Mouse (Mus musculus) heart, embryonic 10.5 days (tissue): ENCODE data around the gene Gm45902. TPM values are rescaled to one million over a fixed set of nuclear protein-coding genes. Genes with fewer than 3 reads are reported as not detected.

Source experiments
- DNase-seq: peaks from one replicate; pipeline ENCODE4 v3.0.0-alpha.2; 2017; ENCODE audit warnings: low spot score
- H3K27ac ChIP-seq: fragments of 300-500 bp; sonication (generic); 2 replicates; pipeline ENCODE4 v1.5.1; 2016; ENCODE audit warnings: mild to moderate bottlenecking
- H3K27me3 ChIP-seq: fragments of 300-500 bp; sonication (generic); 2 replicates; pipeline ENCODE4 v1.6.1; 2016; ENCODE audit warnings: mild to moderate bottlenecking; ENCODE audit not compliant: poor library complexity, insufficient read depth, severe bottlenecking
- H3K36me3 ChIP-seq: fragments of 300-500 bp; sonication (generic); 2 replicates; pipeline ENCODE4 v1.6.1; 2016; ENCODE audit warnings: mild to moderate bottlenecking, moderate library complexity
- H3K4me1 ChIP-seq: fragments of 300-500 bp; sonication (generic); 2 replicates; pipeline ENCODE4 v1.6.1; 2016; ENCODE audit warnings: mild to moderate bottlenecking
- H3K4me3 ChIP-seq: fragments of 300-500 bp; sonication (generic); 2 replicates; pipeline ENCODE4 v1.5.1; 2016; ENCODE audit warnings: mild to moderate bottlenecking, moderate library complexity
- H3K9me3 ChIP-seq: fragments of 300-500 bp; sonication (generic); 2 replicates; pipeline ENCODE4 v1.6.1; 2016; ENCODE audit warnings: mild to moderate bottlenecking, moderate library complexity
- WGBS: fragments of 180-500 bp; shearing (Covaris S2); methylation state at CpG from one replicate; pipeline ENCODE4 v1.1.7; 2016; 5-methylcytosine and 5-hydroxymethylcytosine counted together
- polyA plus RNA-seq: library from polyadenylated mRNA; unstranded; fragments of >200 nt; fragmentation: Nextera tagmentation; extraction: Ambion mirVana; gene quantifications from 2 replicates; pipeline ENCODE4 v1.2.1, GENCODE M21; 2016

Gene Gm45902
- 6.8 and 8.1 TPM in 2 replicates for polyA plus RNA-seq

DNA sequence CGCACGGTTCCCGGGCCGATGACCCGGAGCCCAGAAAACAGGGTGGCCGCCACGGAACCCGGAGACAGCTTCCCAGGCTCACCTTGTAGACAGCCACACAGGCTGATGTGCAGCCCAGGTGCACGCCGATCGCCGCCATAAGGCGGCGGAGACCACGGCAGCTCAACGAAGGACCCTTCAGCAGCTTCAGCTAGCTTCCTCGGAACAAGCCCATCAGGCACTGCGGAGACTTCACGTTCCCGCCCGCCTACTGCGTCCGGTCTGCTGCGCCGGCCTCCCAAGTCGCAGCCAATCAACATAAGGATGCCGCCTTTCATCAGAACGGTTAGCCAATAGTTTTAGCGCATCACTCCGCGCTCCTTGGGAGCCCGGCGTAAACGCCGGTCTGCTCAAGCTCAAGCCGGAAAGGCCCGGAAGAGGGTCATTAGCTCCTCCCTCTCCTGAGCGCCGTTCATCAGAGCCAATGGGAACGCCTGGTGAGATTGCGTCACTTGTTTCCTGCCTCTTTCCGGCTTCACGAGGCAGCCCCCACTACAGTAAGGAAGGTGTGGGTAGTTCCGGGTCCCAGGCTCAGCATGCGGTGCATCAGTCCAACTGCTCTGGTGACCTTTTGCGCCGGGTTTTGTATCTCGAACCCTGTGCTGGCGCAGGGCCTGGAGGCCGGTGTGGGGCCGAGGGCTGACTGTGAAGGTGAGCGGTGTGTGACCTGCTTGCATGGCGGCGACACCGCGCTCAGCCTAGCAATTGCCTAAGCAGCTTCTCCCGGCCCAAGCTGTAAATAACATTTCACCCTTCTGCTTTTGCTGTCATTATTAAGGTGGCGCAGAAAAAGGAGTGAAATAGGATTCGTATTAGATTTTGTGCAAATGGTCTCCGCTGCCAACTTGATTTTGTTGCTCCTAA, at the start of gene Gm45902, which contains the start of the genes Hspa14 and Cdnf:
Gene Gm45902, minus strand, starts transcription at position 239 of the 903 bp plus-strand sequence.
Gene Hspa14, minus strand, starts transcription at position 263 of the 903 bp plus-strand sequence.
Gene Cdnf, plus strand, starts transcription at position 479 of the 903 bp plus-strand sequence.
- Histone ChIP-seq H3K4me1 (peaks cover 7% of the 10 kb centered on the region), H3K9me3 (no peaks in the 10 kb centered on the region), H3K27ac (peak within 1 kb of the TSS; percentile 97), H3K4me3 (peak within 1 kb of the TSS; percentile 92), H3K36me3 (peaks cover 28% of the 10 kb centered on the region), H3K27me3 (no peaks in the 10 kb centered on the region)
- DNase-seq, result peak; percentile 99
- under 1% methylated on average over 60 of the region's 60 CpGs for WGBS

DNA sequence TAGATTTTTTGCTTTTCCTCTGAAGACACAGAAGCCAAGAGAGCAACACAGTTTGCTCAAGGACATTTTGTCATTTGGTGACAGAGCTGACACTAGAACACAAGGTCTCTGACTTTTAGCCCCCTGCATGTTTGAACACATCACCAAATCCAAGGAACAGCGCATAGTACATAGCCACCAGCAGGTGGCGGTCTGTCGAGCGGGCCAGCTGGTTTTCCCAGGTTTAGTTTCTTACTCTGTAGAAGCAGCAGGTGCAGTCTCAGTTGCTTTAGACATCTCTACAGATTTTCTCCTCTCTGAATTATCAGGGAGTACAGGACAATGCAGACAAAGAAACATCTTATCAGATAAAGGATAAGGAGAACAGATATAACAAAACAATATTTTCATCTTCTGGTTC, 34.0 kb upstream of the Gm45902 start:
- Histone ChIP-seq H3K36me3 (no peaks in the 10 kb centered on the region), H3K4me3 (no peak overlapping the region), H3K9me3 (no peaks in the 10 kb centered on the region; the same call in 1 of the 2 replicates), H3K27ac (no peak overlapping the region), H3K27me3 (no peaks in the 10 kb centered on the region), H3K4me1 (no peaks in the 10 kb centered on the region; the same call in 1 of the 2 replicates)
- WGBS, result 3% methylated on average over 4 of the region's 4 CpGs
- no peak for DNase-seq

DNA sequence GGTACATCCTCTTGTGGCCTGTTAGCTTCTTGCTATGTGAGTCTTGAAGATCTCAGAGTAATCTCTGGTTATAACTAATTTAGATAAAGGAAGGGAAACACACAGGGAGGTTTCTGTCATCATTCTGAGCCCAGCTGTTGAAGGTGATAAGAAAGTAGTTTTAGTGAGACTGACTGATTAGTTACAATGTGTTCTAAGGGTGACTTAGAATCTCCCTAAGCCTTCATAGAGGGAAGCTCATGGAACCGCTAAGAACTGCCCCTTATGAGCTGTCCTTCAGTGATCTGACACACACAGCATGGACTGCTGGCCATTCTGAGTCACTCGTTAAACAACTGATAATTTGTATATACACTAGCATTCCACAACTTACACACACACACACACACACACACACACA, 33.5 kb upstream of the Gm45902 start:
- H3K36me3 ChIP-seq, result no peaks in the 10 kb centered on the region
- no peaks in the 10 kb centered on the region; the same call in 1 of the 2 replicates for H3K4me1 ChIP-seq
- H3K27me3 ChIP-seq, result no peaks in the 10 kb centered on the region
- no peaks in the 10 kb centered on the region; the same call in 1 of the 2 replicates for H3K9me3 ChIP-seq
- WGBS, result 60% methylated on average over 2 of the region's 2 CpGs
- H3K27ac ChIP-seq, result no peak overlapping the region
- DNase-seq, result no peak
- no peak overlapping the region for H3K4me3 ChIP-seq

DNA sequence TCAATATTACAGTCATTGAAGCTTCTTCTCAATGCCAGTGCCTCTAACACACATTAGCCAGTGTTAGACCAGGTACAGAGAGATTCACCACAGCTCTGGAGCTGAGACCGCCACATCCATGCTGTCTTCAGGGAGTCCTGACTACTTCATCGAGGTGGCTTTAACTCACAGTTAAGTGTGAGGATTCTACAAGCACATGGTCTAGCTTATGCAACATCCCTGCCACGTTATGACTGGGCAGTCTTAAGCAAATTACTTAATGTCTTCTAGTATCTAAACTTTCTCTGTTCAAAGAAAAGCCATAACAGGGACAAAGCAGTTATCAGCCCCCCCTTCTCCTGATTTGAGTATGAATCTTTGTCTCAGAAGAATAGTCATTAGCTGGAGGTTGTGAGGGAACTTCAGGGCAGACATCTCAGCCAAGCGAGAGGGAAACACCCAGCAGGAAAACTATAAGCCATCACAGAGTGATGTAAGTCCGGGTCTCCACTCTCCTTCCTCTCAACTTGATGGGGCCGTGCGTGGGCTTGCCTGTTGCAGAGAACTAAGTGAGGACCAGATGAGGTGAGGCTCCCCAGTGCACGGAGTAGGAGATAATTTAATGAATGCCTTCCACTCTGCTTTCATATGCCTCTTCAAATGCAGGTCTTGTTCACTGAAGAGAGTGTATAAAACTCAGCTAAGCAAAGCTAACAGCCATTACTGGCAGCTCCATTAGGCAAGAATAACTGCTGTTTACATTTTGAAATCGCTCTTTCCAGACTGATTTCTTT, 28.9 kb upstream of the Gm45902 start:
- no peaks in the 10 kb centered on the region for H3K27me3 ChIP-seq
- no peak overlapping the region for H3K4me3 ChIP-seq
- no peaks in the 10 kb centered on the region for H3K36me3 ChIP-seq
- DNase-seq, result no peak
- no peak overlapping the region for H3K27ac ChIP-seq
- 73% methylated on average over 9 of the region's 9 CpGs for whole genome bisulfite sequencing
- no peaks in the 10 kb centered on the region; the same call in 1 of the 2 replicates for H3K4me1 ChIP-seq
- no peaks in the 10 kb centered on the region for H3K9me3 ChIP-seq

DNA sequence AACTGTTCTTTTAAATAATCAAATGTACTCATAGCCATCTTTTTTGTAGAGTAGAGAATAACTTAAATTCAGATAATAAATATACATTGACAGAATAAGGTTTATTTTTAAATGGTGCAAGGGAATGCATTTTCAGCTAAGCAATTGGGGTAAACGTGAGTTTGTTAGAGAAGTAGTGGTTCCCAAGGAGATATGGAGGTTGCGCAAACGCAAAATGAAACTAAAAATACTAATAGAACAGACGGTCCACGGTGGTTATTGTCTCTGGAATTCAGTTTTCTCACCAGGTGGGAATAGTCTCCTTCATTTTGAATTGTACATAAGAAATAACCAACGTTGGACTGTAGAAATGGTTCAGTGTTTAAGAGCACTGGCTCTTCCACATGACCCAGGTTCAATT, 13.7 kb upstream of the Gm45902 start:
- H3K4me3 ChIP-seq, result no peak overlapping the region
- H3K4me1 ChIP-seq, result no peaks in the 10 kb centered on the region
- H3K9me3 ChIP-seq, result 0 out of 2 replicates have a peak, but pooled peaks cover 2% of the 10 kb centered on the region
- DNase-seq, result no peak
- no peaks in the 10 kb centered on the region for H3K27me3 ChIP-seq
- H3K36me3 ChIP-seq, result no peaks in the 10 kb centered on the region
- no peak overlapping the region for H3K27ac ChIP-seq
- WGBS, result 76% methylated on average over 6 of the region's 6 CpGs

DNA sequence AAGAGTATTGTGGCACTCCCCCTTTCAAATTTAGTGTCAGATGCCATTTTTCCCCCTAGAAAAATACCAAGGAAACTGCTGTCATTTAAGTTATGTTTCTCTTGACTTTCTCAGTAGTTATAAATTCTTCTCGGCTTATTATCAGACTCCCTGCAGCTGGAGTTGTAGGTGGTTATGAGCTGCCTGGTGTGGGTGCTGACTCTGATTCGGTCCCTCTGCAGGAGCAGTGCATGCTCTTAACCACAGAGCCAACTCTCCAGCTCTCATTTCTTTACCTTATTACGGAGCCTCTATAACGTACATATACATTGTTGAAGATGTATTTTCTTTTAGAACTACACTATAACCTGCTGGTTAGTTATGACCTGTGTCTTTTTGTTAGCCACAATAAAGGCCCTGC, 10.0 kb upstream of the Gm45902 start:
- Histone ChIP-seq H3K4me3 (no peak overlapping the region), H3K9me3 (no peaks in the 10 kb centered on the region), H3K27ac (no peak overlapping the region), H3K4me1 (no peaks in the 10 kb centered on the region), H3K27me3 (no peaks in the 10 kb centered on the region), H3K36me3 (no peaks in the 10 kb centered on the region)
- WGBS, result 77% methylated on average over 4 of the region's 4 CpGs
- DNase-seq, result no peak

DNA sequence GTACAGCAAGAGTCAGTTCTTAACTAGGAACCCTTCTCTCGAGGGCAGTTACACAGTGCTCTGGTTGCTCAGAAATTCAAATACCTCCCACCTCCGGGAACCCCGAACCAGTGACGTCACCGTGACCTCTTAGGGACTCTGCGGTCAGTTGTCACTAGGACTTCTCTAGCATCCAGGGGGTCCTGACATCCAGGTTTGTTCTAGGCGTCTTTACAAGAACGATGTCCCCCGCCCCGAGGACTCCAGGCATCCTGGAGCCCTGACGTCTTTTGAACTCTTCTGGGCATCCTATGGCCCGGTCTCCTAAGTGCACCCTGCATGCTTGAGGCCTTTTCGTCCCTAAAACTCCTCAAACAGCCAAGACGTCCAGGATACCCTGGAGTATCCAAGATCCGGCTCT, 514 bp downstream of the Gm45902 start:
- H3K27ac ChIP-seq, result peak overlapping the region; percentile 97
- H3K4me3 ChIP-seq, result peak overlapping the region; percentile 92
- no peaks in the 10 kb centered on the region for H3K27me3 ChIP-seq
- peaks cover 7% of the 10 kb centered on the region for H3K4me1 ChIP-seq
- H3K9me3 ChIP-seq, result no peaks in the 10 kb centered on the region
- H3K36me3 ChIP-seq, result peaks cover 36% of the 10 kb centered on the region
- peak; percentile 79 for DNase-seq
- WGBS, result under 1% methylated on average over 15 of the region's 15 CpGs

DNA sequence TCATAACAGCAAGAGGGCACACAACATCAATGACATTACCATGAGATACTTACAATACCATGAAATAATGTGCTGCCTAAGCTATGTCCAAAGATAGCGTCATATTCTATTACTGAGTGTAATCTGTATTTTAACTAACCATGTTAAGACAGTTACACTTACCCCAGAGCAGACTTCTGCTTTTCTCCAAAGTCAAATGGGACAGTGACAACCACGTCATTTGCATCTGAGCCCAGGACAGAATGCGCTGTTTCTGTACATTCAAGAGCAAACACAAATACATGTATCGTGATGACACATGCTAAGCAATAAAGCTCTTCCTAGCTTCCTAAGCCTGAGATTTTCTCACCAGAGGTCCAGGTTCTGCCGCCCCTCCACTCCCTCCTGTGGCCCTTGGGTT, 11.7 kb downstream of the Gm45902 start:
- DNase-seq, result no peak

DNA sequence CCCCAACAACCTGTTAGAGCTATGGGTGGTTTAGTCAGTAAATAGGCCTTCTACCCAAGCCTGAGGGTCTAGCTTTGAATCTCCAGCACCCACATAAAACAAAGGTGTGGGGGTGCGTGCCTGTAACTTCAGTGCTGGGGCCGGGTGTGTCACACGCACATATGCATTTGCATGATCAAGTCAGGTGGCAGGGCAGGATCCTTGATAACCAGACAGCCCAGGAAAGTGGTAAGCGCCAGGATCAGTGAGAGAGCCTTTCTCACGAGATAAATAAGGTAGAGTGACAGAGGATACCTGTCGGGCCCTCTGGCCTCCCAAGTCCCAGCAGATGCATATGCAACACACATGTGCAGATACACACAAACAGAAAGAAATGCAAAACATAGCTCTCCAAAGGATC, 13.0 kb downstream of the Gm45902 start:
- Histone ChIP-seq H3K4me1 (no peaks in the 10 kb centered on the region), H3K27me3 (no peaks in the 10 kb centered on the region), H3K27ac (no peak overlapping the region), H3K36me3 (peaks cover 72% of the 10 kb centered on the region), H3K4me3 (no peak overlapping the region), H3K9me3 (no peaks in the 10 kb centered on the region)
- no peak for DNase-seq
- WGBS, result 92% methylated on average over 6 of the region's 6 CpGs

More for the DNA sequence above, 11.7 kb downstream of the Gm45902 start:
- no peak overlapping the region for H3K4me3 ChIP-seq
- no peaks in the 10 kb centered on the region for H3K9me3 ChIP-seq
- no peak overlapping the region for H3K27ac ChIP-seq
- peaks cover 72% of the 10 kb centered on the region for H3K36me3 ChIP-seq
- no peaks in the 10 kb centered on the region for H3K4me1 ChIP-seq
- H3K27me3 ChIP-seq, result no peaks in the 10 kb centered on the region
- 94% methylated on average over 5 of the region's 5 CpGs for WGBS

DNA sequence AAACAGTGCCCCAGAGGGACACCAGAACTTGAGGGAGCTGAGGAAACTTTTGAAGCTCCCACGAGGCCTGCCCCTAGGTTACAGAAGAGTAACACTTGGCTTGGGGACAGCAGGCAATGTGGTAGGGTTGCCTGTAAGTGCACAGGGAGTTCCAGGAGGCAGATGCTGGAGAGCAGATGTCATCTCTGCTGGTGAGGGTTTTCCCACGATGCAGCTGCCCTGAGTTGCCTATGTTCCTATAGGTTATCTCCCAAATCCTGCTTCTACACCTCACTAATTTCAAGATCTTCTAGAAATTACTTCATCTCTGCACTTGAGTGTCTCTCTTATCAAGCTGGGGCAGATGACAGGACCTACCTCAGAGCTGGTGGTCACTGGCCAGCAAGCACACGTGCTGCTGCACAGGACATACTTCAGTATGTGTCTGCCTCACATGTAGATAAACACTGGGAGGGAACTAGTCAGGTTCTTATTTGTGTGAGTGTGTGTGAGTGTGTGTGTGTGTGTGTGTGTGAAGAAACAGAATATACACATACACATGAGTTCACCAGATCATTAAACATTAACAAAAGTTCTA, 18.7 kb downstream of the Gm45902 start:
- H3K27me3 ChIP-seq, result no peaks in the 10 kb centered on the region
- no peaks in the 10 kb centered on the region for H3K4me1 ChIP-seq
- H3K36me3 ChIP-seq, result peaks cover 85% of the 10 kb centered on the region
- no peak overlapping the region for H3K4me3 ChIP-seq
- H3K27ac ChIP-seq, result no peak overlapping the region
- H3K9me3 ChIP-seq, result no peaks in the 10 kb centered on the region
- no peak for DNase-seq
- 85% methylated on average over 3 of the region's 3 CpGs for WGBS

DNA sequence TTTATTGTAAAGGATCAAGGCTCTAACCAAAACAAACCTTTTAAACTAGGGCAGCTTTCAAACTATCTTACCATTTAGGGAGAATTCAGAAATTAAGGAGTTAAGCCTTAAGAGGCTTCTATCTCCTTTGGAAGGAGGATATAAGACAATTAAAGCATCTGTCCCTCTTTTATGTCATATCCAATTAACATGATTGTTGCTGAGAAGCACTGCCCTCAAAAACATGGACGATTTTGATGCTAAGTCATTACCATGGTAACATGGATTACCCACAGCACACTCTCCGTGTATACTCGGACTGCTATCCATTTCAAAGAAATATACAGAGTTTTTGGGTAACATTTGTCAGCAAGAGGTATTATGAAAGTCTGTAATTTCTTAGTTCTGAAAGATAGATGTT, 22.8 kb downstream of the Gm45902 start:
- H3K27ac ChIP-seq, result no peak overlapping the region
- peaks cover 57% of the 10 kb centered on the region for H3K36me3 ChIP-seq
- H3K4me3 ChIP-seq, result no peak overlapping the region
- no peaks in the 10 kb centered on the region for H3K9me3 ChIP-seq
- H3K4me1 ChIP-seq, result no peaks in the 10 kb centered on the region
- no peaks in the 10 kb centered on the region for H3K27me3 ChIP-seq
- no peak for DNase-seq
- 91% methylated on average over 3 of the region's 3 CpGs for WGBS

DNA sequence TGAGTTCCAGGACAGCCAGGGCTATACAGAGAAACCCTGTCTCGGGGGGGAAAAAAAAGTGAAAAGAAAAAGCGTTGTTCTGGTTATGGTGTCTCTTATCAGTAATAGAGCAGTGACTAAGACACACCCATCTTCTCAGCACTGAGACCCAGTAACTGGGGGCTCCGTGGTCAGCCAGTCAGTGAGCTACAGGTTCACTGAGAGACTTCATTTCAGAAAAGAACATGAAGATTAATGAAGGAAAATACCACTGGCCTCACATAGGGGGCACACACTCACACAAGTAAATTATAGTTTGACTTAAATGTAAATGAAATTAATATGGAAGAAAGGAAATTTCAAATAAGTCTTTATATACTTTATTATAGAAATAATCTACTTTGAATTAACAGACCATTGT, 32.4 kb downstream of the Gm45902 start:
- Histone ChIP-seq H3K4me3 (no peak overlapping the region), H3K9me3 (no peaks in the 10 kb centered on the region), H3K36me3 (0 out of 2 replicates have a peak, but pooled peaks cover 4% of the 10 kb centered on the region), H3K4me1 (0 out of 2 replicates have a peak, but pooled peaks cover 2% of the 10 kb centered on the region), H3K27ac (no peak overlapping the region), H3K27me3 (no peaks in the 10 kb centered on the region)
- no peak for DNase-seq
- 77% methylated on average over 3 of the region's 3 CpGs for WGBS
